Mouse (Mus musculus) limb, embryonic 10.5 days (tissue): ENCODE results near the gene Ralbp1. TPM values are rescaled to one million over a fixed set of nuclear protein-coding genes. Genes with fewer than 3 reads are reported as not detected.

Experiments
- DNase-seq: peaks from one replicate; pipeline ENCODE4 v3.0.0-alpha.2; 2017; ENCODE audit warnings: low spot score
- H3K27ac ChIP-seq: fragments of 300-500 bp; sonication (generic); 2 replicates; pipeline ENCODE4 v1.5.1; 2016; ENCODE audit warnings: mild to moderate bottlenecking
- H3K27me3 ChIP-seq: fragments of 300-500 bp; sonication (generic); 2 replicates; pipeline ENCODE4 v1.6.1; 2016; ENCODE audit warnings: low read depth, mild to moderate bottlenecking; ENCODE audit not compliant: poor library complexity, severe bottlenecking
- H3K36me3 ChIP-seq: fragments of 300-500 bp; sonication (generic); 2 replicates; pipeline ENCODE4 v1.6.1; 2016; ENCODE audit warnings: mild to moderate bottlenecking, moderate library complexity
- H3K4me1 ChIP-seq: fragments of 300-500 bp; sonication (generic); 2 replicates; pipeline ENCODE4 v1.6.1; 2016
- H3K4me3 ChIP-seq: fragments of 300-500 bp; sonication (generic); 2 replicates; pipeline ENCODE4 v1.5.1; 2016; ENCODE audit warnings: mild to moderate bottlenecking, moderate library complexity
- H3K9me3 ChIP-seq: fragments of 300-500 bp; sonication (generic); replicated peaks from 2 replicates; pipeline ENCODE4 v1.6.1; 2016; ENCODE audit warnings: mild to moderate bottlenecking
- WGBS: fragments of 180-500 bp; shearing (Covaris S2); methylation state at CpG from one replicate; pipeline ENCODE4 v1.1.7; 2016; 5-methylcytosine and 5-hydroxymethylcytosine counted together
- polyA plus RNA-seq: library from polyadenylated mRNA; unstranded; fragments of >200 nt; fragmentation: Nextera tagmentation; extraction: Ambion mirVana; gene quantifications from 2 replicates; pipeline ENCODE4 v1.2.1, GENCODE M21; 2016

Gene Ralbp1
- polyA plus RNA-seq, 1 experiment from 2014 or later: 64.7 TPM

DNA sequence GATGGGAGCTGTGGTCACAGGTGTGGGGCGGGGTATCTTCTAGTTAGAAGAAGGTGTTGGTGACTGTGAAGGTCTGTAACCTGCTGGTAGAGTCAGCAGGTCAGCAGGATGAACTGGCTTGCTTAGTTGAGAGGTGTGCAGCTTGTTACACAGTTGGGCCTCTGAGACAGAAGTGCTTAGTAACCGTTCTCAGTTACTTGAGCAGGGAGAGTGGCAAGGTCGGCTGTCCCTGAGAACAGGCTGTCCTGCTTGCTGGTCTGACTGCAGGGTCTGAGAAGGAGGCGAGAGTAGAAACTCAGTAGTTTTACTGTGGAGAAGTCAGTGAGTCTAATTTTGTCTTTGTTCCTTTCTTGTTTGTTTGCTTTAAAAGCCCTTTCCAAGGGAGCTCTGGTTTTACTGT is 79.6 kb downstream of the Ralbp1 start:
- Histone ChIP-seq H3K27me3 (no peaks in the 10 kb centered on the region), H3K4me3 (no peak overlapping the region), H3K4me1 (no peaks in the 10 kb centered on the region), H3K36me3 (peaks cover 59% of the 10 kb centered on the region), H3K9me3 (no peaks in the 10 kb centered on the region), H3K27ac (no peak overlapping the region)
- 80% methylated on average over 4 of the region's 4 CpGs for WGBS
- no peak for DNase-seq

DNA sequence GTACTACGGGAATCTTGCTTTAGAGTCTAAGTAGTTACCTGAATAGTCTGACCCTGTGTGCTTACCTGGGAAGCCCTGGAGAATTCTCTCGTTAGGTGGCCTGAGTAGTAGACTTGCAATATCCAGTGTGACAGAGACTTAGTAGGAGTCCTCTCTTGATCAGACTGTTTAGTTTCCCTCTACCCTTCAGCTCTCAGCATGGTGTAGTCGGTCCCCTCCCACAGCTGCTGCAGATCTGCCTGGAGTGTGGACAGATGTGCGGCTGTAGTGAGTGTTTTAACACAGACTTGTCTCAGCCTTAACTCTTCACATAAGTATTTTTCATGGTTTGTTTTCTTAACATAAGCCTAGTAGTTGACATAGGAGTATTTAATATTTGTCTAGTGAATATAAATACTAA is 83.6 kb downstream of the Ralbp1 start:
- DNase-seq: no peak
- H3K27ac ChIP-seq: no peak overlapping the region
- H3K9me3 ChIP-seq: no peaks in the 10 kb centered on the region
- H3K27me3 ChIP-seq: no peaks in the 10 kb centered on the region
- peaks cover 32% of the 10 kb centered on the region for H3K36me3 ChIP-seq
- H3K4me3 ChIP-seq: no peak overlapping the region
- 90% methylated on average over 4 of the region's 4 CpGs for WGBS
- no peaks in the 10 kb centered on the region for H3K4me1 ChIP-seq

DNA sequence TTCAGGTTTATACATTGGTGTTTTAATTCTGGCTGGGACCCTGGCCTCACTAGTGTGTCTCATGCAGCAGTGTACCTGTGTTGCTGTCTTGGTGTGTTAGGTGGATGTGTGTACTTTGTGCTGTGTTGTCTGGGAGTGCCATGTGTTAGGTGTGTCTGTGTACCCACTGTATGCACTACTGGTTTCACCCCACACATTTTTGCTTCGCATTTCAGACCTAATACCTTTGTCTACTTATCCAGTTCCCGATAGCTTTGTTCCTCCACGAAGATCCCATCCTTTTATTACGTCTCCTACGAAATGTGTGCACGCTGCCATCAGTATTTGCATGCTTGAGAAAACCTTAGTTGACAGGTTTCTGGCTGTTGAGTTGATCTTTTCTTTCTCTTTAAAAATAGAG is 85.1 kb downstream of the Ralbp1 start:
- Histone ChIP-seq H3K27ac (no peak overlapping the region), H3K4me3 (no peak overlapping the region), H3K36me3 (peaks cover 23% of the 10 kb centered on the region), H3K4me1 (no peaks in the 10 kb centered on the region), H3K9me3 (no peaks in the 10 kb centered on the region), H3K27me3 (no peaks in the 10 kb centered on the region)
- no peak for DNase-seq
- 94% methylated on average over 6 of the region's 6 CpGs for WGBS

DNA sequence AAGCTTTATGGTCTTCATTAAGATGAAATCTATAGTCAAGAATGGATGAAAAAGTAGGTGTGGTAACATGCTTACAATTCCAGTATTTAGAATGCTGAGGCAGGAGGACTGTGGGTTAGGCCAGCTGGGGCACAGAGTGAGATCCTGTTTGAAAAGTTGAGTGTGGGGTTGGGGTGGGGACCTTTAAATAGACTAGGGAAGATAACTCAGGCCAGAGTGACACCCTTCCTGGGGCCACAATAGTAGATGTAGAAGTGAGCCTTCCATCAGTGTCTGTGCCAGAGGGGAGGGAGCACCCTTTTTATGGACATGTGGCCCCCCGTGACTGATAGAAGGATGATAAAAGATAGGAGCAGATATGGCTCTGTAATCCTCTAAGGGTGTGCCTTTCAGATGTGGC is 86.2 kb downstream of the Ralbp1 start:
- no peak overlapping the region for H3K27ac ChIP-seq
- no peak overlapping the region for H3K4me3 ChIP-seq
- H3K4me1 ChIP-seq: no peaks in the 10 kb centered on the region
- WGBS: 90% methylated on average over 1 of the region's 1 CpGs
- H3K27me3 ChIP-seq: no peaks in the 10 kb centered on the region
- no peaks in the 10 kb centered on the region for H3K9me3 ChIP-seq
- H3K36me3 ChIP-seq: peaks cover 26% of the 10 kb centered on the region
- no peak for DNase-seq

DNA sequence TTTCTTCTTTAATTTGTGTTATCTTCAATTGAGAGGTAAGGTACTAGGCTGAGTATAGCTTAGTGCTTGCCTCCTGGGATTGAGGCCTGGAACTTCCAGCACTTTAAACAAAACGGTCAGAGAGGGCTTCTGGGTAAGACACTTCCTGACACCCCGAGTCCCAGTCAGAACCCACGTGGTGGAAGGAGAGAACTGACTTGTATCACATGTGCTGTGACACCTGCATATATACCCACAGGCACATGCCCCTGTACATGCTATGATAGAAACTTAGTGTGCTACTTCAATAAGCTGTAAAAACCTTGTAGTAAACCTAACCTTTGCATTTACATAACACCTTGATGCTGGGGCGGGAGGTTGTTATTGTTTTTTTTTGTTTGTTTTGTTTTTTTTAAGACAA is 87.2 kb downstream of the Ralbp1 start:
- 80% methylated on average over 4 of the region's 4 CpGs for WGBS
- Histone ChIP-seq H3K27me3 (no peaks in the 10 kb centered on the region), H3K4me1 (no peaks in the 10 kb centered on the region), H3K27ac (no peak overlapping the region), H3K4me3 (no peak overlapping the region), H3K9me3 (no peaks in the 10 kb centered on the region), H3K36me3 (peaks cover 22% of the 10 kb centered on the region)
- no peak for DNase-seq

Other genes with a start within 250 kb of the Ralbp1 start
- gene Txndc2, start 243.6 kb downstream of the Ralbp1 start, polyA plus RNA-seq: not detected in 2 replicates
- 51.7 and 52.3 TPM in 2 replicates for gene Rab31, start 113.0 kb downstream of the Ralbp1 start, polyA plus RNA-seq
- 65.1 and 67.5 TPM in 2 replicates for gene Ppp4r1, start 103.2 kb downstream of the Ralbp1 start, polyA plus RNA-seq
- gene Twsg1, start 65.4 kb upstream of the Ralbp1 start, polyA plus RNA-seq: 83.6 and 109 TPM in 2 replicates
- 13.8 and 18.8 TPM in 2 replicates for gene Ankrd12, start 191.3 kb upstream of the Ralbp1 start, polyA plus RNA-seq
- gene Ndufv2, start 215.8 kb upstream of the Ralbp1 start, polyA plus RNA-seq: 327 and 329 TPM in 2 replicates
- 34.8 and 40.4 TPM in 2 replicates for gene Washc1, start 225.7 kb upstream of the Ralbp1 start, polyA plus RNA-seq
- gene Ddx11, start 237.7 kb upstream of the Ralbp1 start, polyA plus RNA-seq: 38.6 and 41.6 TPM in 2 replicates